Mouse (Mus musculus) spleen, adult 18-20 months (tissue): ENCODE data around the gene Klb.

ENCODE experiments used
- DNase-seq, 2 experiments: peaks; one replicate each; pipeline ENCODE4 v3.0.0; 2022; ENCODE audit warnings: mixed read lengths in 2 of 2

The Klb gene

GRCm38 (mm10) chr5:65385704-65386103 lies 37.6 kb downstream of the Klb start:
- DNase-seq = no peak

- no peak for DNase-seq
Measured at GRCm38 (mm10) chr5:65387008-65387867, 39.1 kb downstream of the Klb start.

DNA sequence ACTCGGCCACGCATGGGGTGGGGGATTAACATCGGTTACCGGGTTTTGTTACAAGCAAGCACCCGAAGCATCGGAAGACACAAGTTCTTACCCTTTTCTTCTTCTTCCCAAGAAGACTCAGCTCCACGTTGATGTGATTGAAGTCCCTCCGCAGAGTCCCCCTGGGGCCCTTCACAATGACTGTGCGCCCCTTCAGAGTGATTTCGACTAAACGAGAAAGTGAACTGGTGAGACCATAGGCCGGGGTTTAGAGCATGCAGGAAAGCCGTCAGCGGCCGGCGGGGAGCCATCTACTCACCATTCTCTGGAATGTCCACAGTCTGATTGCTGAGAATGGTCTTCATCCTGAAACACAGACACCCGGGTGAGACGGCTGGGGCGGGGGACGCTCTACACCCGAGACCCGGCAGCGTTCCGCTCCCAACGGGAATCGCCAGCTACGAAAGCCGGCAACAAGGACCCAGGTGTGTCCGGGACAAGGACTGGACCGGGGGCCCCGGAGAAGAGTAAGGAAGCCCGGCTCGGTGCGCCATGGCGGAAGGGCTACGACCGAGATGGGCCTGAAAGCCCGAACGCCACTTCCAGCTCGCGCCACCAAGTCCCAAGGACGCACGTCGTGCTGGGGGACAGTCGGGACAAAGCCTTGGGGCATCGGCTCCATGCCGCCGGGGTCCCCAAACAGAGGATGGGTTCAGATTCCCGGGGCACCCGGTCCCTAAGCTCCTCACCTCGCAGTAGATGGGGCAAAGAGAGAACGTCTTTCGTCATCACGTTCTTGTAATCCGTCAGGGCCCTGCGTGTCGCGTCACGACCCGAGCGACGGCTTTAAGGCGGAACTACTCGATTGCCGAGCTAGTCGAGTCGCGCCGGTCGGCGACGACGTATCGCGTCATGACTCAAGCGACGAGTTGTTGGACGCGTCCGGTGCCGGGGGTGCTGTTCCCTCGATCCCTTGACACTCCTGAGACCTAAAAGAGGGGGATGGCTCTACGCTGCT lies 42.8 kb downstream of the Klb start, which contains the start of the genes Rpl9 and Lias:
TSS of gene Rpl9 (minus strand) at position 797 of the 997 bp plus-strand sequence.
TSS of gene Lias (plus strand) at position 850 of the 997 bp plus-strand sequence.
- peak; percentile 97 to 99 for DNase-seq

- no peak for DNase-seq
Measured at GRCm38 (mm10) chr5:65391753-65392152, 43.6 kb downstream of the Klb start.

- no peak for DNase-seq
Measured at GRCm38 (mm10) chr5:65394425-65394824, 46.3 kb downstream of the Klb start.

DNA sequence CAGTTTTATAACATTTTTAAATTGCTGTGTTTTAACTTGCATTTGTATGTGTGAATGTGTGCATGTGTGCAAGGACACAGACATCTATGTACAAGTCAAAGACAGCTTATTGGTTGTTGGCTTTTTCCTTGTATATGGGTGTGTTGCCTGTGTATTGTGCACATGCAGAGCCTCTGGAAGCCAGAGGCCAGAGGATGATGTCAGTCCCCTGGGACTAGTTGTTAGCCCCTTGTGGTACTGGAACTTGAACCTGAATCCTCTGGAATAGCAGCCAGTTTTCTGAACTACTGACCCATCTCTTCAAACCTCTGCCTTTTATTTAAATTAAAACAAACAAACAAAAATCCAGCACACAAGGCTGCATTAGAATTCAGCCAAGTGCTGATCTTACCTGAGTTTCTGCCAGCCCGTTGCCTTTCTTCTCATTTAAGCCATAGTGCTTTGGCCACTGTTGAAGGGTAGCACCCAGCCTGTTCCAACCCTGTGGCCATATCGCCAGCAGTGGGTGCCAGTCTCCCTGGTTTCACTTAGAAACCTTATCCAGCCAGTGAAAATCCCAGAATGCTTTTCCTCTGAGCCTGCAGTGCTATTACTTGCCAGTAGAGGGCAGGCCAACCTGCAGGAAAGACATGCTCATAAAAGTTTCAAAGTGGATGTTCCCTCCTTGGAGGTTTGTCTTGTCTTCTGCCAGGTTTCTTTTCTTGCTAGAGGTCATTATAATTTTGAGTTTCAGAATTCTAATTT lies 53.3 kb downstream of the Klb start:
- DNase-seq = peak; percentile 53 to 71

DNA sequence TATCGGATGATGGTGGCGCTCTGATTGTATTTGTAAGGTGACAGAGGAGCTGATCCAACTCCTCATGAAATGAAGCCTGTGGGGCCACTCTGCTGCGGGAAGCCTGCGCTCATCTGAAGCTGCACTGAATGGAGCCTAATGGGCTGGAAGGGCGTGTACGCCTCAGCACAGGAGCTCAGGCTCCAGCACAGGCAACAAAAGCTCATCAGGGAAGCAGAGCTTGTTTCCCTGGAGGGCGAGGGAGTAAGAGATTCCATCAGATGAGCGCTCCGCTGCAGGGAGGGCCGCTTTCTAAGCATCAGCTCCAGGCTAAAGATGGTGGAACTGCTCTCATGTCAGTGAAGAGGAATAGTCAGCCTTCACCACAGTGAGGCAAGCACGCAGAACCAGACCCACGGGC lies 59.9 kb downstream of the Klb start:
- DNase-seq = no peak

DNA sequence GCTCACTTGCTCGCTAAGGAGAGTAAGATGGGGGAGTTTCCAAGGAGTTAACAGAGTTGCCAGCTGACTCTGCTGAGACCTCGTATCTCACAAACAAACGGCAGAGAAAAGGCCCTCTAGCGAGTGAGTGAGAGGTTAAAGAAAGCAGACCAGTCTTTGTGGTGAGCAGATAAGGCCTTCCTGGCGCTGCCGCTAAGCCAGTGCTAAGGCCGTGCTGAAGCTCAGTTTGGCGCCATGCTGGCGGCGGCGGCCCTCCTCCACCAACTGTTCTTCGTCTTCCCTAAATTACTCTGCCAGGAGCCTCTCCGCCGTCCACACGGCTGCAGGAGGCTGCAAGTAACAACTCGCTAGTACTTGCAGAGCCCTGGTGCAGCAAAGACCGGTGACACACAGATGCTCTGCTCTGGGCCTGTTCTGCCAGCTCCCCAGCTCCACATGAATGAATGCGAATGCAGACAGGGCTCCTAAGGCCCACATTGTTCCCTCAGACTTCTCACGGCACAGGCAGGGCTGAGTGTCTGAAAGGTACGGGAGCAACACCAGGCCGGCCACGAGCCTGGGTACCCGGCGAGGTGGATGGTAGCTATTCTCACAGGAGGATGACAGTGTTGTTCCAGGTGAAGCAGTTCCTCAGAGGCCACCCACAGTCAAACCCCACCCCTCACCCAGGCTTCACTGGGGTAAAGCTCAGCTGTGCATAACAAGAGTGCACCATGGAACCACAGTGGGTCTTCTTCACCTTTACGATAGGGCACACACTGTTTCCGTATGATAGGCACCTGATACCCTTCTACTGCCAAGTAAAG lies 67.7 kb downstream of the Klb start:
- DNase-seq = no peak

- DNase-seq = no peak
Measured at GRCm38 (mm10) chr5:65419136-65419535, 71.0 kb downstream of the Klb start.

GRCm38 (mm10) chr5:65420822-65421221 lies 72.7 kb downstream of the Klb start:
- no peak for DNase-seq

GRCm38 (mm10) chr5:65422803-65423202 lies 74.7 kb downstream of the Klb start:
- DNase-seq = no peak

DNA sequence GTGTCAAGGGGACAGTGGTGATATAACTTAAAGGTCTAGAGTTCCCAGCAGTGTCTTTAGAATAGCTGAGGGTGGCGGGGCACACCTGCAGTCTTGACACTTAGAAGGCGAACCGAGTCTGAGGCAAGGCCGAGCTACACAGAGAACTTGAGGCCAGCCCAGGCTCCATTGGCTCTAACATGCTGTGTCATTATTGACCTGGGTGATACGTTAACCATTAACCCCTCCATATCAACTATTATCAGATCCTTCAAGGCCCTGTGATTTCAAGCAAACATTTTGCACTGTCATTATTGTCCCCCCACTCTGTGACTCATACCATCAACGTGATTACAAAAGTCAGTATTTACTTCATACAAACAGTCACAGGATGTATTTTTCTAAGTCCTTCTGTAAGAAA lies 76.1 kb downstream of the Klb start:
- DNase-seq = no peak

DNA sequence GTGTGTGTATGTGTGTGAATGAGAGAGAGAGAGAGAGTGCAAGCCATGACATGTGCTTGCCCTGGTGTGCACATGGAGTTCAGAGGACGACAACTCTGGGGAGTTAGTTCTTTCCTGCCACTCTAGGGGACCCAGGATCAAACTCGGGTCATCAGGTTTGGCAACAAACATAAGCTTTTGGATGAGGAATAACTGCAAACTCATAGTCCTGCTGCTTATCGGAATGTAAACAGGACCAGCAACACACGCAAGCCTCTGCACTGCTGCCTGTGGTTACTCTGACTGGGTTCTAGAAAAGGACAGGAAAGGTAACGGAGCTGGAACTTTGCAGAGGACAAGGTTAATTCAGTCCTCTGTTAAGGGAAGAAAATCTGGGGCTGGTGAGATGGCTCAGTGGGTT lies 77.1 kb downstream of the Klb start:
- DNase-seq = no peak

GRCm38 (mm10) chr5:65428321-65428720 lies 80.2 kb downstream of the Klb start:
- DNase-seq = no peak

DNA sequence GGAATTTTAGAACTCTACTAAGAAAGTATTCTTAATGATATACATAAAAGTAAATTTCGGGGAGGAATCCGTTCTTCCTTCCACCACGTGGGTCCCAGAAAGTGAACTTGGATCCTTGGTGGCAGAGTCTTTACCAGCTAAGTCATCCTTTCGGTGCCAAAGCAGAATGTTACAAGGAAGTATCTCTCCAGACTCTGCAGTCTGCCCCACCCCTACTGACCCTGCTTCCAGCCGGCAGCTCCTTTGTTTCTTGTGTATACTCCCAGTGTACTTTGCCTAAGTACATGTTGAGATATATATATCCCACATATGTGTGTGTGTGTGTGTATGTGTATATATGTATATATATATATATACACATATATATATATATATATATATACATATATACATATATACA lies 81.3 kb downstream of the Klb start:
- no peak for DNase-seq
